Mouse (Mus musculus) A20 (cell line): Measurements from ENCODE around the gene Ntrk2.
"Not testable (repeated sequence)": the region's sequence is repeated elsewhere in the genome, so short reads cannot be mapped to it uniquely, and the experiment has no call there.

Experiments
- DNase-seq: peaks from one replicate; pipeline ENCODE4 v3.0.0-alpha.2; 2011; ENCODE audit warnings: low read depth, low spot score

The Ntrk2 gene

DNA sequence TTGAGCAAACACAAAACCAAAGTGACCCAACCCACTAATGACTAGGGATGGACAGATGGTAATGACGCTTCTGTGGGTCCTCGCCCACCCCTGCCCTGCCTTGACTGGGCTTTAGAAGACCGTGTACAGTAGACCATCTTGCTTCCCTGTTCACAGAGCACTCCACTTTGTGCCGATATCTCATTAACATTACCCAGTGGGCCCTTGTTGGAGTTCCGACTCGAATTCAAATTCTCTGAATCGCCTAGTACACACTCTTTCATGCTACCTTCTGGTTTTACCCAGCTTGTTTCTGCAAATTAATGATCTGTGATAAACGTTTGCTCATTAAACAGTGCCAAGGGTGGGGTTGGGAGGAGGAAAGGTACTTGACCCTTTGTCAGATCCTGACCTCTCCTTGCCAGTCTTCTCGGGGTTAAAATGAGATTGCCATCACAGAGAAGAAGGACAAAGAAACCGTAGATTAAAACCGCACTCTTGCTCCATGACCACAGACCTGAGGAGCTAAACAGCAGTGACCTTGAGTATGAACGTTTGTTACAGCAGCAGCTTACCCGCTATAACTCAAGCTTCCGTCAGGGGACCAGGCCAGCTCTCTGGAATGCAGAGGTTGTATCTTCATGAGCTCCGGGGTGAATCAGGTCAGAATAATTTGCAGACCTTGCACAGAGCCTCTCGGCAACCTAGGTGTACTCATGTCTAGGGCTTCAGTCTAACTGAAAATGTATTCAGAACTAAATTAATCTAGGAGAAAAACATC lies 234.0 kb downstream of the Ntrk2 start:
- no peak for DNase-seq

DNA sequence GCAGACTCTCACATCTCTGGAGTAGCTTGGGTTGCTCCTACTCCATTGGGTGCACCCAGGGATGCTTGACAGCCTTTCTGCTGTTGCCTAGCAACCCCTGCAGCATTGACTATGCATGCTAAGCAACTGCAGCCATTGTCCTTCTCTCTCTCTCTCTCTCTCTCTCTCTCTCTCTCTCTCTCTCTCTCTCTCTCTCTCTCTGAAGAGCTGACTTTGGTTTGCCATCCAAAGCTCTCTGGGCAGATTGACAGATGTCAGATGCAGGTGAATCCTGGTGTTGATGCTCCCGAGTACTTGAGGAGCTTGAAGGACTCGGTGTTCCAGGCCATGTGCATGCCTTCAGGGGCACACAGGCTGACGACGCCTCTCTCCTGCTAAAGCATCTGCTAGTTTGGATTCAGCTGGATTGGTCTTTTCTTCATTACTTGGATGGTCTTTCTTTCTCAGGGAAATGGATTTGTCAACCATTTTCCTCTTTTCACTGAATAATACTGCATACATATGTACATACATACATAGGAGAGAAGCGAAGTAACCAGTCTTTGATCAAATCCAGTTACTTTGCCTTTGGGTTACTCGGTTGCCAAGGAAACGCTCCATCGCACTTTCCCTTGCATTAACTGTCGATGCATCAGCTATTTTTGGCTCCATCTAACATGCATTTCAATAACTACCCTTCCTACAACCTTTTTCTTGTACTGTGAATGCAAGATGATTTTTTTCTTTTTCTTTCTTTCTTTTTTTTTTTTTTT lies 234.8 kb downstream of the Ntrk2 start:
- no peak for DNase-seq

DNA sequence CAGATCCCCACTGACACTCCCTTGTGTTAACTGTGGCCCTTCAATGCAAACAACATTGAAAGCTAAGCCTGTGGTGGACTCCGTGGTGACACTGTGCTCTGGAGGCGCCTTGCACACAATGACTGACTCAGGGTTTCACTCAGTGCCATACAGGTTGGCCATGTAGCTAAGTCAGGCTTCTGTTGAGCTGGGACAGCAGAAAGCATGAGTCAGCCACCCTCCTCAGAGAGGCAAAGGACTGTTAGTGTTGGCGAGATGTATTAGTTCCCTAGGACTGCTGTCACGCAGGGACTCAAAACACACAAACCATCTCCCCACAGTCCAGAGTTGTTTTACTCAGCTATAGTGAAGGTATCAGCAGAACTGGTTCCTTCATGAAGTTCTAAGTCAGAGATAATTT lies 245.8 kb downstream of the Ntrk2 start:
- DNase-seq = no peak

DNA sequence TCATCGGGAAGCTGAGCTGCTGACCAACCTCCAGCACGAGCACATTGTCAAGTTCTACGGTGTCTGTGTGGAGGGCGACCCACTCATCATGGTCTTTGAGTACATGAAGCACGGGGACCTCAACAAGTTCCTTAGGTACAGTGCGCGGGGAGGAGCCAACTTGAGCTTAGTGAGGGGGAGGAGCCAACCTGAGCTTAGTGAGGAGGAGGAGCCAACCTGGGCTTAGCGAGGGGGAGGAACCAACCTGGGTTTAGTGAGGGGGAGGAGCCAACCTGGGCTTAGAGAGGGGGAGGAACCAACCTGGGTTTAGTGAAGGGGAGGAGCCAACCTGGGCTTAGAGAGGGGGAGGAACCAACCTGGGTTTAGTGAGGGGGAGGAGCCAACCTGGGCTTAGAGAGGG lies 248.0 kb downstream of the Ntrk2 start:
- not testable (repeated sequence) for DNase-seq

- no peak for DNase-seq
Measured at GRCm38 (mm10) chr13:59056859-59057258, 250.5 kb downstream of the Ntrk2 start.

DNA sequence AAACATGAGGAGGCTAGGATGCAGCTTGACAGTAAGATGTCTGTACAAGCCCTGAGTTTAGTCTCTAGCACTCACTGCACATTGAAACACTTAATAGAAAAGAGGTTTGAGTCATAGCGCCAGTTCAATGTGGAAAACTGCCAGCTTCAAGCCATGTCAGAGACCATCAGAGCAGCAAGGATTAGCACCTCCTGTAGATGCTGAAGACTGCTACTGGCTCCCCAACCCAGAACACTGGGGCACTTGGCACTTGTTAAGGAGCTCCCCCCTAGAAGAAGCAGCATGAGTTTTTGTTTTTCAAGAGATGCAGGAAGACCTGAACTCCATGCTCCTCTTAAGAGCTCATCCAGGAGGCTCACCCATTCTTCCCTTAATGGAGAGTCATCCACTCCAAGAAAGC lies 251.5 kb downstream of the Ntrk2 start:
- no peak for DNase-seq

DNA sequence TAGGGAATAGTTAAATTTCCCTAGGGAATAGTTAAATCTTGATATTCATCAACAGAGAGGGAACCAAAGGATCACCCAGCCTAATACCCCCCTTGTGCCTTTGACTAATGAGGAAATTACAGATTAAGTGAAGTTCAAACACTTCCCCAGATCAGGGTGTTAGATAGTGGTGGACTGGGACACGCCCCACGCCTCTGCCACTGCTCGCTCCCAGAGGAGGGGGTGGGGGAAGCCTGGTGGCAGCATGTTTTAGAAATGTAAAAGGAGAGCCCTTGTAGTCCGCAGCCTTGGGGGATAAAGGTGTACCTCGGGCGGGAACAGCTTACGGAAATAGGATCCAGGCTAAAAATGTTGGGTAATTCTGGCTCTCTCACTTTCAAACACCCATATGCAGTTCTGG lies 252.7 kb downstream of the Ntrk2 start:
- DNase-seq = no peak

GRCm38 (mm10) chr13:59065677-59066076 lies 259.3 kb downstream of the Ntrk2 start:
- DNase-seq = no peak

DNA sequence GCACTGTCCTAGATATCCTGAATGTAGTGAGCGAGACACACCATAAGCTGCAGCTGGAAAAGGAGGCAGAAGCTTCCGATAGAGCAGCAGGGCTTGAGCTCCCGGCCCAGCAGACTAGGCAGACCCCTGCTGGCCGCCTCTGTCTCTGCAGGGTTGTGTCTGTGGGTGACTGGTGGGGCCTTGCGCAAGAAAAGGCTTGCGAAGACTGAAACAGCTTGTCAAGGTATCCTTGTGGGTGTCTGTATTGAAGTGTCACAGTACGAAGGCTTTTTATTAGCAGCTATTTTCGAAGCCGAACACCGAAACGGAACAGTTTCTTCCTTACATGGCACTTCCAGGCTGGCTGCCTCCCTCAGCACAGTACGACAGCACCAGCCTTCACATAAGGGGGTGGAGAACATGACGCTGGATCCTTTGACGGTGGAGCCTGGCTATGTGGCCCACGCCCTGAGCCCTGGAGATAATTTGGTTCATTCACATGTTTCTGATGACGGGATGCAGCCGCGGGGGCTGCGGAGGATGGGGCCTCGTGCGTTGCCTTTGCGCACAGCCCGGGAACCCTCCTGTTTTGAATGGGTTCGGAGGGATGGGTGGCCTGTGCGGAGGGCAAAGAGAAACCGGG lies 267.4 kb downstream of the Ntrk2 start:
- no peak for DNase-seq

DNA sequence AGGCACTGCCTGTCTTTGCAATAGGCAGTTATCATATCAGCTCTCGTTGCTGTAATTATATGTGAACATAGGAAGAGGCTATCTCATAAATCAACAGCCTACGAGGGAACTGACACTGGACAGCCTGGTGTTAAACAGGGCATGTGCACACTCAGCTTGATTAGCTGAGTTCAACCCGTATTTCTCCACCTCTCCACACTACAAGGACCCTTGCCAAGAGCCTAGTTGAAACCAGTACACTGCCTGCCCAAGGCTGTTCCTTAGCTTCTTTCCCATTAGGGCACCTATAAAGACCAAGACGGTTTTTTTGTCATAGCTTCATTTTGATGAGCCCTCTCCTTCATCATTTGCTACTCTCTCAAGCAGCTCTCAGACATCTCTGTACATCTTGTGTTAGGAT lies 270.1 kb downstream of the Ntrk2 start:
- no peak for DNase-seq

GRCm38 (mm10) chr13:59079761-59080461 lies 273.5 kb downstream of the Ntrk2 start:
- no peak for DNase-seq

- no peak for DNase-seq
Measured at GRCm38 (mm10) chr13:59080468-59080867, 274.1 kb downstream of the Ntrk2 start.

GRCm38 (mm10) chr13:59089016-59089415 lies 282.6 kb downstream of the Ntrk2 start:
- no peak for DNase-seq

GRCm38 (mm10) chr13:59091138-59091971 lies 285.0 kb downstream of the Ntrk2 start:
- DNase-seq = no peak

- no peak for DNase-seq
Measured at GRCm38 (mm10) chr13:59092045-59092857, 285.9 kb downstream of the Ntrk2 start.

DNA sequence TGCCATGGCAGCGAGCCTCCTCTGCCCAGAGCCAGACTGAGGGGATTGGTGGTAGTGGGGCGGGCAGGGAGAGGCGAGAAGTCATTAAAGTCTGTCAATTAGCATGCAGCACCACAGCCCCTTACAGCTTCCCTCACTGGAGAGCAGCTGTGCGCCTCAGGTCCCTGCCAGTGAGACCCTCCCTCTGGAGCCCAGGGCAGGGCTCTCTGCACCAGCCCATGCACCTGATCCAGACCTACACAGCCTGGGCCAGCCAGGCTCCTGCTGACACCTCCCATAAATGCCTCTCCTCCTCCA lies 286.4 kb downstream of the Ntrk2 start:
- DNase-seq = no peak

- no peak for DNase-seq
Measured at GRCm38 (mm10) chr13:59094722-59095121, 288.4 kb downstream of the Ntrk2 start.

- no peak for DNase-seq
Measured at GRCm38 (mm10) chr13:59095811-59096391, 289.5 kb downstream of the Ntrk2 start.

DNA sequence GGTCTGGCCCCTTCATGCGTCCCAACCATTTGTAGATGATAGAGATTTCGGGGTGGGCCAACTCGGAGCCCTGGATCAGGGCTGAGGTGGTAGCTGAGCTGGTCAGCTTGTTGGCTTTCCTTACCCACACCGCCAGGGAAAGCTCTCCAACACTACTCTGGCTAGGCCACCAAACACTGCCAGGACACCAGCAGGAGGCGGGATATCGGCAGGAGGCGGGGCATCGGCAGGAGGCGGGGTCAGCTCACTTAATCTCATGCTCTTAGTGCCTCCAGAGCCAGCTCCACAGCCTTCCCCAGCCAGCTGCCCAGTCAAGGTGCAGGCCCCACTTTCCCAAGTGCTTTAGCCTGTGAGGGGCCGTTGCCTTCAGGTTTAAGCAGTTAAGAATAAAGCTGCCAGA lies 293.7 kb downstream of the Ntrk2 start:
- no peak for DNase-seq

DNA sequence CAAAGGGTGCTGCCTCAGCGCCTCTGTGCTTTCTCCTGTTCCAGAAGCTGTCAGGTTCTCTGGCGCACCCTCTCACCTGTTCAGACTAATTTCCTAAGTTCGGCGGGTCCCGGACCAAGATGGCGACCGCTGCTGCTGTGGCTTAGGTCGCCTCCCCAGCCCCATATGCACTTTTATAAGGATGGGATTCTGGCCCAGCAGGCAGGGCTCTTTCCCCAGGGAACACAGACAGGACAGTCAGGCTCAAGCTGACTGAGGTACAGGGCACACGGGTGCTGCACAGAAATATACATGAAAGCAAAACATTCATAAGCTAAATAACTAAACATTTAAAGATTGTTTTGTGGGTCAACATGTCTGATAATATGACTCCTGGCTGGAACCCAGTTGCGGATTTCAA lies 301.4 kb downstream of the Ntrk2 start:
- not testable (repeated sequence) for DNase-seq
